In genomic region chr3:157279717-157280116, GRCm38 (mm10) we compare ENCODE assay signal across 22 mouse cellular contexts.
"Had no signal": no experiment of that assay in that cellular context is flagged by ENCODE, and none has a peak within 500 bp of the region (broad histone marks: within the 10 kb centered on the region; RNA-seq: fewer than 3 reads in every experiment).

No protein-coding gene starts in this region.

- ATAC-seq: forebrain, embryonic 13.5 days; forebrain, embryonic 14.5 days; forebrain, embryonic 15.5 days; forebrain, embryonic 16.5 days; forebrain, postnatal 0 days had no signal

- DNase-seq: cerebellum, adult 2 months; cerebellum, adult 8-10 months; cerebellum, adult 9-10 months; cerebellum, adult 9-11 months; cerebellum, postnatal 10 days; cerebellum, postnatal 14 days; cerebellum, postnatal 25 days; cerebellum, postnatal 36 days; embryo, embryonic 11 days; forebrain, postnatal 0 days; gastrocnemius, adult 2 months; gastrocnemius, postnatal 10 days; gastrocnemius, postnatal 14 days; gastrocnemius, postnatal 25 days; gastrocnemius, postnatal 36 days; heart, adult 11 months; heart, adult 18-20 months; heart, adult 2 months had no signal
